Mouse (Mus musculus) spleen, adult 2 months (tissue): ENCODE results near the gene Snx13.

Source experiments
- CTCF ChIP-seq: fragments of 200-500 bp; IDR thresholded peaks from 2 replicates; pipeline ENCODE4 v1.5.1; 2011; ENCODE audit warnings: mild to moderate bottlenecking, inconsistent platforms; ENCODE audit not compliant: insufficient read depth, insufficient read length, insufficient replicate concordance; ENCODE audit errors: extremely low read depth
- POLR2A ChIP-seq: fragments of 200-500 bp; IDR thresholded peaks from 2 replicates; pipeline ENCODE4 v1.6.1; 2011; ENCODE audit warnings: low read depth, low read length, inconsistent platforms

DNA sequence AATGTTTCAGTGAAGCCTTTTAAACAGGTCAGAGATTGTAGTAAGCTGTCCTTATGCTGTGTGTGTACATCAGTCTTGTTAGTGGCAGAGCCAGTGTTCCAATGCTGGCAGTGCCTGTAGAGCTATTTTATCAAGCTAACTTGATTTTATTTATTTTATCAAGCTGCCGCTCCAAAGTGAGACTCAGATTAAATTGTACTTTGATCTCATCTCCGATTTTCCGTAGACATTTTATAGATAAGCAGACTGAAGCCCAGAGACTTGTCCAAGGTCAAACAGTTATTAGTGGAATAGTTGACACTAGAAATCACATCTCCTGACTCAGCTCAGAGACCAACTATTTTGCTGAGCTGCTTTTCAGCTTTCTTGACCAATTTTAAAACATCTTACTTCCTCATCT is 1.9 kb downstream of the Snx13 start:
- TF ChIP-seq CTCF (no peak), POLR2A (no peak)
